Mouse (Mus musculus): ENCODE measurements around the gene Nebl. TPM values are rescaled to one million over a fixed set of nuclear protein-coding genes. Genes with fewer than 3 reads are reported as not detected.

Gene Nebl
- polyA plus RNA-seq, 1 experiment = 0.08 TPM

DNA sequence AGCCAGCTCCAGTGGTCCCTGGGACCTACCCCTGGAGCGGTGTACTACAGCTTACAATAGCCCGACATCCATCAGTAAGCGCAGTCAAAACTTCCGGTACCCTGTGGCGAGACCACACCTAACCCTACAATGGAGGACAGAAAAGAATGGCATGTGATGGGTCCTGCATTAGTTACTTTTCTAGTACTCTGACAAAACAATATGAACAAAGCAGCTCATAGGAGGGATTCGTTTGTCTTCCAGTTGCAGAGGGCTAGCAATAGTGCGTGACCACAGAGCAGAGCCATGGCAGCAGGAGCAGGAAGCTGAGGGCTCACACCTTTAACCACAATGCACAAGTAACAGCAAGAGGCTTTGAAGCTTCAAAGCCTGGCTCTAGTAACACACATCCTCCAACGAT, 59.7 kb downstream of the Nebl start:
- H3K4me2 ChIP-seq (ENCODE audit: low read depth) = no peak overlapping the region
- TF ChIP-seq CEBPB (IDR thresholded peaks at IDR 0.05; ENCODE audit: insufficient read depth, poor library complexity, severe bottlenecking) (no peak), USF1 (IDR thresholded peaks at IDR 0.05; ENCODE audit: low read depth) (no peak), E2F4 (IDR thresholded peaks at IDR 0.05; ENCODE audit: insufficient read depth) (no peak), TCF12 (IDR thresholded peaks at IDR 0.05; ENCODE audit: insufficient read depth, poor library complexity, severe bottlenecking) (no peak), TCF3 (IDR thresholded peaks at IDR 0.05; ENCODE audit: insufficient read length, low read depth) (no peak), MYOD1 (IDR thresholded peaks at IDR 0.05; ENCODE audit: control insufficient read depth in 1 of 3, insufficient read length in 2 of 3, low read depth in 2 of 3) (no peak), POLR2AphosphoS2 (IDR thresholded peaks at IDR 0.05; ENCODE audit: insufficient read length, low read depth) (no peak), MYOG (IDR thresholded peaks at IDR 0.05; ENCODE audit: control insufficient read depth in 1 of 3, insufficient read depth in 1 of 3, insufficient read length in 2 of 3, low read depth in 2 of 3) (no peak), REST (IDR thresholded peaks at IDR 0.05; ENCODE audit: insufficient read depth, insufficient read length) (no peak), POLR2A (IDR thresholded peaks at IDR 0.05; ENCODE audit: insufficient read length, low read depth) (no peak), SRF (IDR thresholded peaks at IDR 0.05; ENCODE audit: control insufficient read depth, insufficient read length, low read depth) (no peak), MAX (IDR thresholded peaks at IDR 0.05; ENCODE audit: low read depth) (no peak)
- H3K36me3 ChIP-seq (ENCODE audit: control insufficient read depth, insufficient read depth) = no peaks in the 10 kb centered on the region
- H3ac ChIP-seq (ENCODE audit: control insufficient read depth, insufficient read length) = no peak overlapping the region
- no peaks in the 10 kb centered on the region for H3K79me2 ChIP-seq (ENCODE audit: control insufficient read depth, insufficient read depth)
- H3K27me3 ChIP-seq (ENCODE audit: control insufficient read depth, insufficient read depth, insufficient read length) = no peaks in the 10 kb centered on the region
- H3K4me3 ChIP-seq = no peak overlapping the region

DNA sequence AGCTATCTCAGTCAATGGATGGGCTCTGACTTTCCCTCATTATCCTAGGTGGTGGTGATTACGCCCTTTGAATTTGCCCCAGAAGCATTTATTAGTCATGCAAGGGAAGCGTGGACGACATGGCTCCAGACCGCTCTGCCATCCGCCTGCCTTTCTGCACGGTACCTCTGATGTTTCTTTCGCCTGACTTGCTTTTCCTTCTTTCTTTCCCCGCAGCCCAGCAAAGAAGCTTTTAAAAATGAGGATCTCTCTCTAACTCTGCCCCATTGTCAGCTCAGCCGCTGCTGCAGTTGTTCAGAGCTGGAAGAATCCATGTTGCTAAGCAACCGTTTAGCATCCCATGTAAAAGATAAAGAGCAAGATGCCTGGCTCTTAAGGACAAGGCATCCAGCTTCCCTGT, 61.3 kb downstream of the Nebl start:
- H3K36me3 ChIP-seq (ENCODE audit: control insufficient read depth, insufficient read depth) = no peaks in the 10 kb centered on the region
- no peak overlapping the region for H3K4me3 ChIP-seq
- no peak overlapping the region for H3ac ChIP-seq (ENCODE audit: control insufficient read depth, insufficient read length)
- H3K27me3 ChIP-seq (ENCODE audit: control insufficient read depth, insufficient read depth, insufficient read length) = no peaks in the 10 kb centered on the region
- TF ChIP-seq POLR2AphosphoS2 (IDR thresholded peaks at IDR 0.05; ENCODE audit: insufficient read length, low read depth) = no peak
- no peak for TF ChIP-seq REST (IDR thresholded peaks at IDR 0.05; ENCODE audit: insufficient read depth, insufficient read length)
- TF ChIP-seq SRF (IDR thresholded peaks at IDR 0.05; ENCODE audit: control insufficient read depth, insufficient read length, low read depth) = no peak
- no peak for TF ChIP-seq MYOG (IDR thresholded peaks at IDR 0.05; ENCODE audit: control insufficient read depth in 1 of 3, insufficient read depth in 1 of 3, insufficient read length in 2 of 3, low read depth in 2 of 3)
- TF ChIP-seq E2F4 (IDR thresholded peaks at IDR 0.05; ENCODE audit: insufficient read depth) = no peak
- no peak for TF ChIP-seq CEBPB (IDR thresholded peaks at IDR 0.05; ENCODE audit: insufficient read depth, poor library complexity, severe bottlenecking)
- TF ChIP-seq TCF12 (IDR thresholded peaks at IDR 0.05; ENCODE audit: insufficient read depth, poor library complexity, severe bottlenecking) = no peak
- no peak for TF ChIP-seq POLR2A (IDR thresholded peaks at IDR 0.05; ENCODE audit: insufficient read length, low read depth)
- no peak for TF ChIP-seq USF1 (IDR thresholded peaks at IDR 0.05; ENCODE audit: low read depth)
- TF ChIP-seq TCF3 (IDR thresholded peaks at IDR 0.05; ENCODE audit: insufficient read length, low read depth) = no peak
- no peak for TF ChIP-seq MYOD1 (IDR thresholded peaks at IDR 0.05; ENCODE audit: control insufficient read depth in 1 of 3, insufficient read length in 2 of 3, low read depth in 2 of 3)
- TF ChIP-seq MAX (IDR thresholded peaks at IDR 0.05; ENCODE audit: low read depth) = no peak
- no peak overlapping the region for H3K4me2 ChIP-seq (ENCODE audit: low read depth)
- no peaks in the 10 kb centered on the region for H3K79me2 ChIP-seq (ENCODE audit: control insufficient read depth, insufficient read depth)

DNA sequence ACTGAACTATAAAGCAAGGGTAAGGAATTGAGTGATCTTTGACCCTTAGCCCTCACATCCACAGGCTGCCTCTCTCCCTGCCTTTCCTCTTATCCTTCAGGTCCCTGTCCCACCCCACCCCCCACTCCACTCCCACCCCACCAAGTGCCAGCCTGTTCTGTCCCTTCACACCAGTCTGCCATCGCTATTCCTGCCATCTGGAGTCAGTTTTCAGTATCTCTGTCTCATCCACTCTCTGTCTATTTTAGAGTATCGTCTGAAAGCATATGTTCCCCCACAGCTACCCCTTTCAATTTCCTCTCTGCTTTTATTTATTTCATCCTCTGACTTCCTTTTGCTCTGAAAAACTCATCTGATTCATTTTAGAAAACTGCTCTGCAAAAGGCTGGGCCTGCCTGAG, 62.3 kb downstream of the Nebl start:
- Histone ChIP-seq H3ac (ENCODE audit: control insufficient read depth, insufficient read length) (no peak overlapping the region), H3K36me3 (ENCODE audit: control insufficient read depth, insufficient read depth) (no peaks in the 10 kb centered on the region), H3K4me2 (ENCODE audit: low read depth) (no peak overlapping the region), H3K79me2 (ENCODE audit: control insufficient read depth, insufficient read depth) (no peaks in the 10 kb centered on the region), H3K27me3 (ENCODE audit: control insufficient read depth, insufficient read depth, insufficient read length) (no peaks in the 10 kb centered on the region), H3K4me3 (no peak overlapping the region)
- TF ChIP-seq USF1 (IDR thresholded peaks at IDR 0.05; ENCODE audit: low read depth) = no peak
- no peak for TF ChIP-seq TCF3 (IDR thresholded peaks at IDR 0.05; ENCODE audit: insufficient read length, low read depth)
- no peak for TF ChIP-seq SRF (IDR thresholded peaks at IDR 0.05; ENCODE audit: control insufficient read depth, insufficient read length, low read depth)
- no peak for TF ChIP-seq CEBPB (IDR thresholded peaks at IDR 0.05; ENCODE audit: insufficient read depth, poor library complexity, severe bottlenecking)
- no peak for TF ChIP-seq POLR2AphosphoS2 (IDR thresholded peaks at IDR 0.05; ENCODE audit: insufficient read length, low read depth)
- TF ChIP-seq E2F4 (IDR thresholded peaks at IDR 0.05; ENCODE audit: insufficient read depth) = no peak

DNA sequence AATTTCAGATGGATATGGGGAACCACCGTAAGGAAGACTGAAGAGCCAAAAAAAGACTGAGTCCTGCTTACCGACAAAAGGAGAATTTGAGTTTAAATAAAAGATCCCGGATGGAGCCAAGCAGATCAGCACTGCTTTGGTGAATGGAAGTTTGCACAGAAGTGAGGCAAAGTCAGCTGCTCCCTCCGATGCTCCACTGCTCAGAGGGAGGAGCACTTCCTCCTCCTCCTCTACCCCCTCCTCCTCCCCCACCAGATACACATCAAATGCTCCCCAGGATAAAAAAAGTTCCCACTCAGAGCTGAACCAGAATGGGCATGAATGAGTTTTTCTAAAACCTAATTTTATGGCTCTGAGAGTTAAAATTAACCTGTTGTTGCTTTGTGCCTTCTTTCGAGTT, 73.1 kb downstream of the Nebl start:
- Histone ChIP-seq H3K4me3 (no peak overlapping the region), H3K4me2 (ENCODE audit: low read depth) (peak overlapping the region; percentile 18), H3K27me3 (ENCODE audit: control insufficient read depth, insufficient read depth, insufficient read length) (no peaks in the 10 kb centered on the region), H3K79me2 (ENCODE audit: control insufficient read depth, insufficient read depth) (no peaks in the 10 kb centered on the region), H3ac (ENCODE audit: control insufficient read depth, insufficient read length) (no peak overlapping the region), H3K36me3 (ENCODE audit: control insufficient read depth, insufficient read depth) (no peaks in the 10 kb centered on the region)
- TF ChIP-seq MYOG (IDR thresholded peaks at IDR 0.05; ENCODE audit: control insufficient read depth in 1 of 3, insufficient read depth in 1 of 3, insufficient read length in 2 of 3, low read depth in 2 of 3) (no peak), POLR2AphosphoS2 (IDR thresholded peaks at IDR 0.05; ENCODE audit: insufficient read length, low read depth) (no peak), TCF12 (IDR thresholded peaks at IDR 0.05; ENCODE audit: insufficient read depth, poor library complexity, severe bottlenecking) (no peak), MYOD1 (IDR thresholded peaks at IDR 0.05; ENCODE audit: control insufficient read depth in 1 of 3, insufficient read length in 2 of 3, low read depth in 2 of 3) (no peak)

DNA sequence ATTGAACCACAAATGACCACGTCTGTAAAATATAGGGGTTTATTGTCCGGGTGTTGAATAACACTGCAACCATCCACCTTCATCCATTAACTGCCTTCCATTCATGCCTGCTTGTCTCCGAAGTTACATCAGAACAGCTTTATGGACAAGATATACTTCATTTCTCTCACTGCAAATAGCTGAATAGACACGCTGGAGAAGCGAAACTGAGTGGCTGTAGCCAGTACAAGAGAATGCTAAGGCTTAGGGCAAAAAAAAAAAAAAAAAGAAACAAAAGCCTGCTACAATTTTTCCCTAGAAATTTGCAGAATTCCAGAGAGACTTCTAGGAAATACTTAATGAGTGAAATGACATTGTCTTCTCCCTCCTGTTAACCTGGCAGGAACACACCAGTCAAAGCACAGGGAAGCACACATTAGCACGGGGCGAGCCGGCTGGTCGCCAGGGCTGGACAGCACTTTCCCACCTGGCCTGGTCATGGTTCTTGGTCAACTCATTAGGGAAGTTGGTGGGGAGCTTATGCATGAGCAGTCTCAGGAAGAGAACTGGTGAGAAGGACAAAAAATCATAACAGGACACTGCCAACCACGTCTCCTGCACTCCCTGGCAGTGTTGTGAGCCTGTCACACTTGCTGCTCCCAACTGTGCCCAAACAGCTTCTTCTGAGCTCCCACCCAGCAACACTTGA, 81.0 kb downstream of the Nebl start:
- Histone ChIP-seq H3K36me3 (ENCODE audit: control insufficient read depth, insufficient read depth) (no peaks in the 10 kb centered on the region), H3ac (ENCODE audit: control insufficient read depth, insufficient read length) (no peak overlapping the region), H3K79me2 (ENCODE audit: control insufficient read depth, insufficient read depth) (no peaks in the 10 kb centered on the region), H3K4me3 (no peak overlapping the region), H3K27me3 (ENCODE audit: control insufficient read depth, insufficient read depth, insufficient read length) (no peaks in the 10 kb centered on the region), H3K4me2 (ENCODE audit: low read depth) (peak overlapping the region; percentile 9)
- TF ChIP-seq MYOG (IDR thresholded peaks at IDR 0.05; ENCODE audit: control insufficient read depth in 1 of 3, insufficient read depth in 1 of 3, insufficient read length in 2 of 3, low read depth in 2 of 3) = no peak

Measured in myocyte (in vitro differentiated cells).